Mouse (Mus musculus): ENCODE data around the gene Epb41l5. TPM values are rescaled to one million over a fixed set of nuclear protein-coding genes. Genes with fewer than 3 reads are reported as not detected.
A peak's percentile ranks its signal among the peaks of the same experiment; 100 is the strongest.

The Epb41l5 gene
- 1 to 10 TPM; 5.4 to 7.5 (median 5.8) TPM for total RNA-seq (2022)

DNA sequence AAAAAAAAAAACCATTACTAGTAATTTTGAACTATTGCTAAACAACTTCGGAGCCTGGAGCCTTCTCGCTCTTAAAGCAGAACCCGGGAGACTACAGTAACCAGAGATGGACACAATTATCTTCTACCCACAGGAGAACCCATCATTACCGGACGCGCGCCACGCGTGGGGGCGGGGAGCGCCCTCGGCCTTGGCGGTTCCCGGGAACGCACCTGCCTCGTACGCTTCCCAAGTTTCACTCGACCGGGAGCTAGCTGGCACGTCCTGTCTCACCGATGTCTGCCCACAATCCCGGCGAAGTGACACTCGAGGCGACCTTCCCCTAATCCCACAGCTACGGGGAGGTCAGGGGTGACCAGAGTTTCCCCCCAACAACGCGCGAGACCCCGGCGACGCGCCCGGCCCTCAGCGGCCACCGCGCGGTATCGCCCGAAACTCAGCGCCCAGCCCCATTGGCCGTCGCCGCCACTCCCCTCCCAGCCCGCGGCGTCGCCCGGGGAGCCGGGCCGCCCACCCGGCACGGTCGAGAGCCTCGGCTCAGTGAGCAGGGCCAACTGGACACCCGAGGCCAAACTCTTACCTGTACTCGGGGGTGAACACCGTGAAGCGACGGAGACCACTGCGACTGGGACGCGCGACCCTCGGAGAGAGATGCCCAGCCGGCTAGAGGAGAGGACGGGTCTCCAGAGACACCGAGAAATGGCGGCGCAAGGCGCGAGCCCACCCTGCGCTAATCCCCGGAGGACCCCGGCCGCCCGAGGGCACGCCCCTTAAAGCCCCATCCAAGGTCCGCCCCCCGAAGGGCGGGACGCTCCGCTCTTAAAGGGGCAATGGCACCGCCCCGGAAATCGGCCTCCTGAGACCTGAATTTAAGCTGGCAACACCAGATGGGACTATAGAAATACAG lies at the start of gene Epb41l5:
Gene Epb41l5, minus strand, starts transcription at position 796 of the 907 bp plus-strand sequence.
- peak; percentile 71 for DNase-seq (ENCODE audit: low spot score)

DNA sequence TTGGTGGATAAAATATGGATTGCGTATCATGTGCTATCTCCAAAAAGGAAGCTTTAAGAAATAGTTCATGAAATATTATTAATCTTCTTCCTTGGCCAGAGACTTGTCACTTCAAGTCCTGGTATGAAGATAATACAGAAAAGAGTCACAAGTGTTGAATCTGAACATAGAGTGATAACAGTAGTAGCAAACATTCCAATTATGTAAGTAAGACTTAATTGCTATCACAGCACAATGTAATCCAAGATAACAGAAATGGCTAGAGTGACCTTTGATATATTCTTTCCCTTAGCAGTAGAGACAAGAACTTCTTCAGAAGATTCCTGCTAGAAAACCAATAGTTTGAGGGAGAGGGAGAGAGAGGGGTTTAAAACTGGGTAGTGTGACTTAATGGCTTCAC lies 48.1 kb upstream of the Epb41l5 start:
- DNase-seq (ENCODE audit: low spot score) = no peak

DNA sequence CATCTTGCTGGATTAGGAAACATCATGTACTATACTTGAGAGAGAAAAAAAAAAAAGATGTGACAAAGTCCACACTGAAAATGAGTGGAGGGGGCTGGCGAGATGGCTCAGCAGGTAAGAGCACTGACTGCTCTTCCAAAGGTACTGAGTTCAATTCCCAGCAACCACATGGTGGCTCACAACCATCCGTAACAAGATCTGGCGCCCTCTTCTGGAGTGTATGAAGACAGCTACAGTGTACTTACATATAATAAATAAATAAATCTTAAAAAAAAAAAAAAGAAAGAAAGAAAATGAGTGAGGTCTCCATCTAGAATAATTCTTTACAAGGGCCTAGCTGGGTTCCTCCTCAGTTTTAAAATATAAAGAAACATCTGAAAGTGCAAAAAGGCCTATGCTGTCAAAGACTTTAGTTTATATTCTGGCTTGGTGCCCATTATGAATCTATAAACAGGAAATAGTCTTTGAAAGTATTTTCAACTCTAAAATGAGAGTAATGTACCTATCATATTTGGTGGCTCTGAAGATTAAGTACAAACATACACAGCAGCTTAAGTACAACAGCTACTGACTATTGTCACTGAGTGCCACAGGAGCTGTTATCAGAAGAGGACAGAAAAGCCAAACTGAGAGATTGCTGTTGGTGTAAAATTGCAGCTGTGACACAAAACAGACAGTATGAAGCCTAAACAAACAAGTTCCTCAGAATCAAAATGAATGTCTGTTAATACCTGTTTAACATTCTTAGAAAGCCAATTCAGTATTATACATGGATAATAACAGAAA lies 37.2 kb upstream of the Epb41l5 start:
- DNase-seq (ENCODE audit: low spot score) = no peak

DNA sequence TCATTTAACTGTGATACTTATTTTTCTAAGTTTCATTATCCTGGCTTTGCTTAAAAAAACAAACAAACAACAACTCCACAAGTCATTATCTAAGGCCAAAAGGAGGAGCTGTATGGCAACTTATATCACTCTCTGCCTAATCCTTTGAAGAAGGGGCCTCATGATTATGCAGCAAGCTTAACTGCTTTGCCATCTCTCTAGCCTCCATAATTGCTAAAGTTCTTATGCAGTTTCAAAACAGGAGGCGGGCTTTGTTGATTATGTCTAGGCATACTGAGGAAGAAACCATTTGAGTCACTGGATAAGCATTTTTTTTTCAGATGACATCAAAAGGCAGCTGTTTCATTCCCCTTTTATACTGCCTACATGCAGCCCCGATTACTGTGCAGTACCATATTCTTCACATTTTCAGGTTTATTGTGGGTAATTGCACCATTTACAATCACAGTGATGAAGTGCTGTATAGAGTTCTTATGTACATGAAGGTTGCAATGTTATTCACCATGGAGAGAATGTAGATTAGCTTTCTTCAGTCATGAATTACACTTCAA lies 32.9 kb upstream of the Epb41l5 start:
- DNase-seq (ENCODE audit: low spot score) = no peak

DNA sequence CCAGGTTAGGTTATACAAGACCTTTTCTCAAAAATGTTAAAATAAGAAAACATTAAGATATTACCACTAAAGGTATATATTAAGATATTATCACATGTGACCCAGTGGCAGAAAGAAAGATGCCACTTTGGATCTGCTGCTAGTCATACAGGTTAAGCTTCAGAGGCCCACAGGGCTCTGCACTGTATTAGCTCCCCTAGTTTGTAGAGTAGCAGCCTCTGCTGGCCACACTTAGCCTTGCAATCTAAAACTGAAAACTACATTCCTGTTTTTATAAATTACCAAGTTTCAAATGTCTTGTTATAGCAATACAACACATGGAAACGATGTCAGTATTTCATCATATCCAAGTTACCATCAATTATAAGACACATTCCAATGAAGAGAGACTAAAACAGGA lies 26.2 kb upstream of the Epb41l5 start:
- peak; percentile 14 for DNase-seq (ENCODE audit: low spot score)

DNA sequence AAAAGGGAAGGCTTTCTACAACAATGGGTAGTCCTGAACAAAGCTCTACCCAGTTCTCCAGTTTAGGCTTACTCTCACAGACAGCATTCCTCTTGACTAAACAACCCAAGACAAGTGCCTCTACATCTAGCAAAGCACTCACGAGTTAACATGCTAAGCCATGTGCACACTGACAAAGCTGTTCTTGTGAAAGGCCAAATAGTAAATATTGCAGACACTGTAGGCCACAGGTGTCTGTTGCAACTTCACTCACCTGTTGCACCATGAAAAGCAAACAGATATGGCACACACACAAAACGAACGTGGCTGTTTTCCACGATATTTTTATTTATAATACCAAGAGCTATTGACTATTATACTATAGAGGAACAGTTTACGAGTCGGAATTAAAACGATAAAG lies 18.1 kb upstream of the Epb41l5 start:
- no peak for DNase-seq (ENCODE audit: low spot score)

DNA sequence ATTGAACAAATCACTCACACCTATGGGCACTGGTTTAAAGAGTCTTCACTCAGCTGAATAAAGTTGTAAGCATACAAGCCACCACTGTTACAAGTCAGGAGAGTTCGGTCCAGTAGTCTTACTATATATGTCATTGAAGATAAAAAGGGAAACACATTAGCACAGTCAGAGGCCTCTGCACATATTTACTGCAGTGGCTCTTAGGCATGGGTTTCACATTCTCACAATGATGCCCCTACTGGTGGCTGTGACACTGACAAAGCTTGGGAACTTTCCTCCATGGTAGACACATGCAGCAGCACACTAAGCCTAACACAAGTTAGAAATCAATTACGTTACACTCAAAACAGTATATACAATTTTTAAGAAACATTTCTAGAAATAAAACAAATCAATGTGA lies 5.5 kb upstream of the Epb41l5 start:
- no peak for DNase-seq (ENCODE audit: low spot score)

DNA sequence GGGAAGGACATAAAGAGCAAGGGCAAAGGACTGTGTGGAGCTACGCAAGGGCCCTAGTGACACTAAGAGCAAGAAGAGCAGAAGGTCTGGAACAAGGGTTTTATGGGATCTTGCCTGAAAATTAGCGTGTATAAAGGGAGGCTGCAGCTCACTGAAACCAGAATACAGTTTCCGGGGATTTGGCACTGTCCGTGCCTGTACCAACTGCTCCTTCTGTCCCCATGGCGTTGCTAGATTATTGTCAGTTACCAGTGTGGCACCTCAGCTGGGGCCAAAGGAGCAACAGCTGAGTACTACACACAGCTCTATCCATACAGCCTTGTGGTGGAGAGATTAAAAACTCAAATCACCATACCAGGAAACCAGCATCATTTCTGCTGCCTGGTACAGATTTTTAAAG lies 1.6 kb upstream of the Epb41l5 start:
- no peak for DNase-seq (ENCODE audit: low spot score)

DNA sequence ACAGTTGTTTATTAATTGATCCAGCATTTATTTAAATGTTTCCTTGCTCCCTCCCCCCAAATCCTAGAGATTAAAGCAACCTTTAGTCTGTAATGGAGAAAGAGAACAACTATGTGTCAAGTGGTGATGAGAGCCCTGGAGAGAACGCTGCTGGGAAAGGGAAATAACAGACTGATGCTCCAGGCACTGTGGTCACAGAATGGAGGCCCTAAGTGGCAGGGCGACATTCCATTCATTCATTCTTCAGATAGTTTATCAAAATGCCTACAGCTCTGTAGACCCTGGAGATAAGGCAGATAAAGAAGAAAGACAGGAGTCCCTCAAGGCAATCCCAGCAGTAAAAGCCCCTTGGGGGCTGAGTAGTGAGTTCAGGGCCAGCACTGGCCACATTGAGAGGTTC lies 827 bp upstream of the Epb41l5 start:
- DNase-seq (ENCODE audit: low spot score) = no peak

DNA sequence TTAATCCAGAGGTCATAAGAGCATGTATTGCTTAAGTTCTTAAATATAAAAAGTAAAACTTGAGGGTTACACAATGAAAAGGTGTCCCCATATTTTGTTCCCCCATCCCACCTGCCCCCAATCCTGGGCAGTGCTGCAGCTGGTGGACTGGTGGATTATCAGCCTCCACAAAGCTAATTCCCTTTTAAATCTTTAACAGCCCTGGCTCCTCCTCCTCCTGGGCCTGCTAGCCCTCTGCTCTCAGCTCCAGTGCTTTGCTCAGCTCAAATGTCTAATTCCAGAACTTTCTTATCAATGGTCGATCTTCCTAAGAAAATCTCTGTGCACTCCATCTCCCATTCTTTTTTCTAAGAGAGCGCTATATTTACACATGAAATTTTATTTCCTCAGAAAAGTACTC lies 2.4 kb downstream of the Epb41l5 start:
- no peak for DNase-seq (ENCODE audit: low spot score)

DNA sequence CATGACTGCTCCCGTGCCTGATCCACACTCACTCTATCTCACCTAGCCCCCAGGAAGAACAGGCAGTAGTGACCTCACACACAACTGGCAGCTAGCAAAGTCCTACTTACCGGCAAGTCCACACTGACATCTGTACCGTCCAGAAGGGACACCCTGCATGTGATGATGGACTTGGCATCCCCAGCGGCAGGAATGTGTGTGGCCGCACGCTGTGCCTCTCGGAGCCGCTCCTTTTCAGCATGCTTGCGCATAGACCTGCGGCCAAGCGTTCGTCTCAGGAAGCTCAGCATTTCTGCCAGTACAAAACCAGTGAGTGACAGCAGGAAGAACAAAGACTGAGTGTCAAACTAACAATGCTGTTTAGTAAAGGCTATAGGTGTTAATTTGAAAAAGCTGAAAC lies 6.4 kb downstream of the Epb41l5 start:
- no peak for DNase-seq (ENCODE audit: low spot score)

DNA sequence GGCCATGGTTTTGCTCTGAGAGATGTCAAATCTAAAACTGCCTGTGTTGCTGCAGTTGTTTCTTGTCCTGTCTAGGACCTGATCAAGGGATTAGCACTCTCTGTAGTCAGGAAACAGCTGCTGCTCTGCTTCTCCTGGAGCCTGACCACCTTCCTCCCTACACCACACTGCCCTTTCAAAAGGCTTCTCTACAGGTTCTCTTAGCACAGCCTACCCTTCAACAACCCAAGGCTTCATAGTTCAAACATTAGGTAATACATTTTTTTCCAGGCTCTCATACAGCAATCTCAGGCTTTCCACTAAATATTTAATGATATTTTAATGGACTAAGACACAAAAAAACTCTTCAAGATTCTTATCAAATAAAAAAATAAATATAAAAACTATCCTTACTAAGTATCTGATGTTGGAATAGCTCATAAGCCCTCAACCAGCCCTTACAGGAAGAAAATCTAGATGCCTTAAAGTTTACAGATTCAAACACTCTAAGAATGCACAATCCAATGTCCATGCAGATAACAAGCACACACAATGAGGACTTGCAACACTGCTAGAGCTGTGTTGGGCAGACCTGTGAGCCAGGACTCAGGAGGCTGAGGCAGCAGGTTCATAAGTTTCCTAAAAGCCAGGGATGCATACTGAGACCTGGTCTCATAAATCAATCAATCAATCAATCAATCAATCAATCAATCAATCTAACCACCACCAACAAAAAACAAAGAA lies 7.5 kb downstream of the Epb41l5 start:
- DNase-seq (ENCODE audit: low spot score) = no peak

DNA sequence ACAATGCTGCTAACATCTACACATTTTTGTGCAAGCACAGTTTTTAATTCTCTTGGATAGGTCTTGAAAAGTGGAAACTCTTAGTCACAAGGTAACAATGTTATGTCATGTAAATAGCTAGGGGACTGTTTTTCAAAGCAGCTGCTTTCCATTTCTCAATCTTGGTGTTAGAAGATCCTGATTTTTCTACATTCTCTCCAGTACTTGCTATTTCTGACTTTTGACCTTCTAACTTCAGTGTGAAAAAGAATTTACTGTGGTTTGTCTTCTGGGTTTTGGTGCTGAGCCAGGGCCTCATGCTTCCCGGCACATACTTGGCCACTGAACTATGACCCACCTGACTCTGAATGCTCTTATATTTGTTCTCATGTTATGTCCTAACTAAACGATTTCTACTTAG lies 8.8 kb downstream of the Epb41l5 start:
- DNase-seq (ENCODE audit: low spot score) = no peak

DNA sequence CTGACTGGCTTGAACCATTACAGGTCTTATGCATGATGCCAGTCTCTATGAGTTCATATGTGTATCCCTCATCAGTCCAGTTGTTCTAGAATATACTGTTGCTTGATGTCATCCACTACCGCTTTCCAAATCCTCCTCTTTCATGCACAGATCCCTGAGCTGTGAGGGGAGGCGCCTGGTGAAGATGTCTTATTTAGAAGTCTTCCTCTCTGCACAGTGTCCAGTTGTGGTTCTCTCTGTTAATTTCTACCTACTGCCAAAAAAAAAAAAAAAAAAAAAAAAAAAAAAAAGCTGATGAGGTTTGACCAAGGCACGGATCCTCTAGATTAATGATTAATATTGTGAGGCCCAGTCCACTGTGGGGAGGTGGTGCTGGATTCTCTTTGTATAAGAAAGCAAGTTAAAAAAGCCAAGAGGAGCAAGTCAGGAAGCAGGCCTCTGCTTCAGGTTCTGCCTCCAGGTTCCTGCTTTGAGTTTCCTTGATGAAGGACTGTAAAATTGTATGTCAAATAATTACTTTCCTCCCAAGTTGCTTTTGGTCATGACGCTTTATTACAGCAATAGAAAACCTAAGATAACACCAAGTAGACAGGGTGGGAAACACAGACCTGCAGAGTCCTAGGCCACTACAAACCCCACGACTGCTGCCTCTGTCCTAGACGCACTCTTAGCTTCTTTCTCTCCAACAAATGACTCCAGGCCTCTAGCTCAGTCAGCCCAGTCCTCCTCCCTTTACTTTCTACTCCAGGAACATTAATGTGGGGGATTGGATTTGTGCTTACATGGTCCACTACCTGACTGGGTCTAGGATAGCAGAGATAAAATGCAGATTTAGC lies 11.4 kb downstream of the Epb41l5 start:
- DNase-seq (ENCODE audit: low spot score) = no peak

DNA sequence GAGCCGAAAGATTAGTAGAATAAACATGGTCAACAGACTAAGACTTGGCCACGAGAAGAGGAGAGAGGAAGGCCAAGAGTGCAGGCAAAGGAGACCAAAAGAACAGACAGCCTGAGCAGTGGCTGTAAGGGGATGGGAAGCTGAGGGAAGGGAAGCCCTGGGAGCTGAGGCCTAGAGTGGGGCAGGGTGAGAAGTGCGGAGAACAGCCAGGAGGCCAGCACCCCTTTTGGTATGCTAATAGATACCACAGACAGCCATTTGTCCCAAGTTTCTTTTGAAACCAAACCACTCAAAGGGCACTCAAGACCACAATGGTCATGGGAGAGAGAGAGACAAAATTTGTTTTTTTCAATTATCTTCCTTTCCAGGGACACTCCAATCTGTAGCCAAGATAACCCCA lies 14.1 kb downstream of the Epb41l5 start:
- no peak for DNase-seq (ENCODE audit: low spot score)

DNA sequence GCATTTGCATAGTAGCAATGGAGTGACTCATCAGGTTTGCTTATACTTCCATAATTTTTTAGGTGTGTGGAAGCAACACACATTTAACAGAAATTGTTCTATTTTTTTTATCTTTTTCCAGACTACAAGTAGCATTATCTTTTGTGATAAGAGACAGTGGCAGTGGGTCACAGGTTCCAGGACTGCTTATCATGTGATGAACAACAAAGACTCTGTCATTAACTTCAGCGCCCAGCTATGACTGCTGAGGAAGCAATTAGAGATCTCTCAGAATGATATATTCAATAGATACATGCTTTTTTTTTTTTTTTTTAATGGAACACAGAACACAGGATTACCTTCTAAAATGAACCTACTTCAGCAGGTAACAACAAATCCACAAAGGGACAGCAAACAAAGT lies 18.4 kb downstream of the Epb41l5 start:
- DNase-seq (ENCODE audit: low spot score) = no peak

DNA sequence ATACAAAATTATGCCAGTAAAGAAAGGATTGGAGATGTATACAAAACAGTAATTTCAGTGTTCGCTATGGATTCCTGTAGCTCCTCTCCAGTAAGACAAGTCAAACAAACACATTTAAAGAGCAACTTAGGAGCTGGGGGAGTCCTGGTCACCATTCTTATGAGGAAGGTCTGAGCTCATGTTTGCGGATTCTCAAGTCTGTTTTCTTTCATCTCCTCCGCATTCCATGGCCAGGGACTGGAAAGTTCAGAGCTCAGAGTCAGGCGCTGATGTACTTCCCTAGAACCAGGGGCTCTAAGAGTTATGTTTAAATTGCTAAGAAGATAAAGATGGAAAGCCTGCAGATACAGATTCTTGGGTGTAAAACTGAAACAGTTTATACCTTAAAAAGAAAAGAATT lies 22.0 kb downstream of the Epb41l5 start:
- DNase-seq (ENCODE audit: low spot score) = no peak

DNA sequence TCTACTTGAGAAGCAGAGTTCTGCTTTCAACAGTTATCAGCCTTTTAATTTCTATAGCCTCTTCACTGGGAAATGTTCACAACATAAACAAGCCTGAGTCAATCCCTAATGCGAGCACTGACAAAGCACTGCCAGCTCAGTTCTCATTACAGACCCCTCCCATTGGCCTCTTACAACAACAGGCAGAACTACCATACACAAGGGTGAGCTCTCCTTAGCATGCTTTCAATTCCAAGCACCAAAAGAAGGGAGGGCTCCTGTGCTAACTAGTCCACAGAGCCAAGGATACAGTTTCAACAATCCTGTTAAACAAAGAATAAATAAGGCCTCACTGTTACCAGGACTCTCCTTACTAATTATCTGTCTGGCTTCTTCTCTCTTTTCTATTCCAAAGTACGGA lies 24.4 kb downstream of the Epb41l5 start:
- no peak for DNase-seq (ENCODE audit: low spot score)

DNA sequence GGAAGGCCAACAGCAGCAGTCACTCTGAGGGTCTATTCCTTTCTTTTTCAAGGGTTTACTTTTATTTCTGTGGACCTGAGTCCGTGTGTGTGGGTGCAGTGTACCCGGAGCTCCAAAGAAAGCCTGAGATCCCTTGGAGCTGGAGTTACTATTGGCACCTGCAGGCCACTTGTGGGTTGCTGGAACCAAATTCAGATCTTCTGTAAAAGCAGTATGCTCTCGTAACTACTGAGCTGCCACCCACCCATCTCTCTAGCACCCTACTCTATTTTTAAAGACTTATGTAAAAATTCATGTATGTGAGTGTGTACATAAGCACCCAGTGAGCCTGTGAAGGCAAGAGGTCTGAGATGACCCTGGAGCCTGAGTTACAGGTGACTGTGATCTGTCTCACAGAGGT lies 43.4 kb downstream of the Epb41l5 start:
- DNase-seq (ENCODE audit: low spot score) = no peak

DNA sequence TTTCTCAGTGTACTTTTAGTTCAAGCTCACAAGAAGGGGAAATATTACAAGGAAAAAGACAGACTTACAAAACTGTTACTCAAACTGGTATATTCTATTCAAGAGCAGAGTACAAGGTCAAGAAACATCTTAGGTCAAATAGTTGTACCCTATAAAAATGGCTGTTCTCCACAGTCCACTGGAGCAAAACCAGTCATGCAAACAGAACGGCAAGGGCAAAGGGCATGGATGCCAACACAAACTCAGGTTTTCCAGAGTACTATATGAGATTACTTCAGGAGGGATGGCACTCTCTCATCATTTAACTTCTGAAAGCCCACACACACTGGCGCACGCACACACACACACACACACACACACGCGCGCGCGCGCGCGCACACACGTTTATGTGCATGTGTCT lies 46.4 kb downstream of the Epb41l5 start:
- no peak for DNase-seq (ENCODE audit: low spot score)

DNA sequence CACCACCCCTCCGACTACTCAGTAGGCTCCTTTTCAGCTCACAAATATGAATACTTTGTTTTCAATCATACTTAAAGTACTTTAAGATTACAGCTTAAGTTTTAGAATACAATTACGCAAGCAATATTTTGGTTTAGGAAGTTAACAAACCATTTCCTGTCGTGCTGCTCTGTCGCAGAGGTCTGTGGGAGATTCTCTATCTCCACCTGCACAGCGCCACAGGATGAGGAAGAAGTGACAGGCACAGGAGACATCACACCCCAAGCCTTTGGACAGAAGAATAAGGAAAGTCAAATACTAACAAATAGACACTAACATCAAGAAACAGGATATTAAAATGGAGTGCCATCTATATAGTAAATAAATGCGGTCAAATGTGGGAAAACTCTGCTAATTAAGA lies 49.9 kb downstream of the Epb41l5 start:
- DNase-seq (ENCODE audit: low spot score) = no peak
